9 mouse cellular contexts compared by ENCODE assay signal in the genomic region with DNA sequence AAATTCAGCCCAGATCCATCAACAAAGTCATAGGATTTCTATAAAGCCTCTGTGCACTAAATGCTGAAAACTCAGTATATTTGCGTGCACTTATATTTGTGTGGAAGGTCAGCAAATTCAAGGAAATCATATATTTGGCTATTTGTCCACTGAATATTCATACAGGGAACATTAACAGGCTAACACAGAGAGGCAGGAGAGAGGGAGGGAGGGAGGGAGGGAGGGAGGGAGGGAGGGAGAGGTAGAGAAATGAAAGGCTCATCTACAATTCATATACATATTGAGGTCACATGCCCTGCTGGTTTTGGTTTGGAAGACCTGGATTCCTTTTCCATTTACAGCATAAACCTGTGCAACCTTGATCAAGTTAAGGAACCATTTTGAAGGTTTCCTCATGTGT.
DNase-seq lines count a peak whose midpoint lies in the region; ATAC-seq lines count a peak whose summit lies in the region.
"Had no signal": no experiment of that assay in that cellular context is flagged by ENCODE, and none has a peak within 500 bp of the region (broad histone marks: within the 10 kb centered on the region; RNA-seq: fewer than 3 reads in every experiment).

No protein-coding gene starts in this region.

- H3K9ac ChIP-seq in neural tube, embryonic 11.5 days (ENCODE audit: low read length) = no peak overlapping the region
- H3K9ac ChIP-seq in limb, embryonic 13.5 days = no peak overlapping the region
- no peak overlapping the region for H3K9ac ChIP-seq in stomach, embryonic 15.5 days

- H3K27ac ChIP-seq in heart, embryonic 10.5 days = no peak overlapping the region
- H3K27ac ChIP-seq in neural tube, embryonic 11.5 days (ENCODE audit: low read depth, low read length) = no peak overlapping the region
- H3K27ac ChIP-seq in limb, embryonic 13.5 days = no peak overlapping the region
- H3K27ac ChIP-seq in stomach, embryonic 15.5 days = no peak overlapping the region
- H3K27ac ChIP-seq: macrophage had no signal

- H3K4me3 ChIP-seq in heart, embryonic 10.5 days = peak overlapping the region; percentile 57
- peak overlapping the region; percentile 29; the same call in 1 of the 2 replicates for H3K4me3 ChIP-seq in neural tube, embryonic 11.5 days (ENCODE audit: low read depth, low read length)
- peak overlapping the region; percentile 50 for H3K4me3 ChIP-seq in limb, embryonic 13.5 days
- H3K4me3 ChIP-seq in stomach, embryonic 15.5 days (replicated peaks) = peak overlapping the region; percentile 37

- no peaks in the 10 kb centered on the region for H3K27me3 ChIP-seq in heart, embryonic 10.5 days (ENCODE audit: insufficient read depth, poor library complexity, severe bottlenecking)
- H3K27me3 ChIP-seq in neural tube, embryonic 11.5 days (ENCODE audit: control insufficient read depth, insufficient read depth, low read length) = no peaks in the 10 kb centered on the region
- H3K27me3 ChIP-seq in limb, embryonic 13.5 days = no peaks in the 10 kb centered on the region
- H3K27me3 ChIP-seq in stomach, embryonic 15.5 days (replicated peaks) = no peaks in the 10 kb centered on the region

- 81% methylated on average over 1 of the region's 1 CpGs for WGBS in heart, embryonic 10.5 days
- 88% methylated on average over 1 of the region's 1 CpGs for WGBS in neural tube, embryonic 11.5 days
- WGBS in limb, embryonic 13.5 days = 83% methylated on average over 1 of the region's 1 CpGs
- 92% methylated on average over 1 of the region's 1 CpGs for WGBS in stomach, embryonic 15.5 days

- no peaks in the 10 kb centered on the region for H3K36me3 ChIP-seq in heart, embryonic 10.5 days
- H3K36me3 ChIP-seq in neural tube, embryonic 11.5 days (ENCODE audit: control insufficient read depth, insufficient read depth, low read length) = no peaks in the 10 kb centered on the region
- H3K36me3 ChIP-seq in limb, embryonic 13.5 days = no peaks in the 10 kb centered on the region
- no peaks in the 10 kb centered on the region for H3K36me3 ChIP-seq in stomach, embryonic 15.5 days

- intact Hi-C loops in heart, postnatal 10 days (cut with DNase I) = loop anchor here (2.0 kb wide), 1 partner anchor 559 kb away; no protein-coding TSS in a partner anchor

- peak overlapping the region; percentile 49 for H3K4me2 ChIP-seq in neural tube, embryonic 11.5 days (ENCODE audit: low read depth)
- peak overlapping the region; percentile 72 for H3K4me2 ChIP-seq in limb, embryonic 13.5 days (replicated peaks)
- H3K4me2 ChIP-seq in stomach, embryonic 15.5 days = peak overlapping the region; percentile 69

- no peak for ATAC-seq in neural tube, embryonic 11.5 days (ENCODE audit: insufficient read depth, low FRiP score, low TSS enrichment)
- ATAC-seq in limb, embryonic 13.5 days (ENCODE audit: low FRiP score, low read depth) = no peak
- ATAC-seq in stomach, embryonic 15.5 days (ENCODE audit: insufficient read depth, low FRiP score, low read depth) = no peak

- H3K9me3 ChIP-seq in heart, embryonic 10.5 days = no peaks in the 10 kb centered on the region
- no peaks in the 10 kb centered on the region for H3K9me3 ChIP-seq in neural tube, embryonic 11.5 days (ENCODE audit: control insufficient read depth, low read length)
- H3K9me3 ChIP-seq in limb, embryonic 13.5 days = no peaks in the 10 kb centered on the region
- no peaks in the 10 kb centered on the region for H3K9me3 ChIP-seq in stomach, embryonic 15.5 days

- H3K4me1 ChIP-seq in heart, embryonic 10.5 days = no peaks in the 10 kb centered on the region
- H3K4me1 ChIP-seq in neural tube, embryonic 11.5 days (ENCODE audit: control insufficient read depth, insufficient read depth, low read length) = no peaks in the 10 kb centered on the region
- no peaks in the 10 kb centered on the region for H3K4me1 ChIP-seq in limb, embryonic 13.5 days
- no peaks in the 10 kb centered on the region for H3K4me1 ChIP-seq in stomach, embryonic 15.5 days

- DNase-seq in heart, embryonic 10.5 days (ENCODE audit: low spot score) = no peak
- DNase-seq in heart, postnatal 10 days = no peak
- DNase-seq in neural tube, embryonic 11.5 days (ENCODE audit: low spot score) = no peak
- no peak for DNase-seq in neural tube, embryonic 10.5 days (ENCODE audit: extremely low spot score, low spot score)
- no peak for DNase-seq in spleen, adult 18-20 months
- no peak for DNase-seq in c-Kit-positive CD71-positive TER-119-positive erythroid progenitor cells, embryonic 14.5 days (ENCODE audit: low spot score)
